Mouse (Mus musculus): ENCODE measurements around the gene Kcnj14. TPM values are rescaled to one million over a fixed set of nuclear protein-coding genes. Genes with fewer than 3 reads are reported as not detected.

Kcnj14 gene
- polyA plus RNA-seq (2012; fragmentation: generic; extraction: Trizol) = 0.05 TPM

DNA sequence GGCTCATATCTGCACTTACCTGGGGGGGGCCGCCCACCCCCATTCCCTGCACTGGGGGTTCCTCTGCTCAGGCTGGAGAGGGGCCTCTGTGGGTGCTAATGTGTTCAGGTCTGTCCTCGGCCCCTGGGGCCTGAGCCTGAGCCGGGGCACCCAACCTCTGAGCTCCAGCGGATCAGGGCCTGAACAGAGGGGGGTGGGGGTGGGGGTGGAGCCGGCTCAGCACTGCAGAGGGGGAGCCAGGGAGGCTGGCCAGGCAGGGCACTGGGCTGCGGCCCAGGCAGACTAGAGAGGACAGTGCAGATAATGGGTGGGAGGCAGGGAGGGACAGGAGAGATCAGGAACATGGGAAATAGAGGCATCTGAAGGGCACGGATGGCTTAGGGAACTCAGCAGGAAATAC lies at the start of gene Kcnj14:
TSS of gene Kcnj14 (minus strand) at position 185 of the 400 bp plus-strand sequence.
- Histone ChIP-seq H3K79me2 (ENCODE audit: control insufficient read depth, insufficient read depth) (peaks cover 4% of the 10 kb centered on the region), H3K27me3 (ENCODE audit: control insufficient read depth, insufficient read depth, insufficient read length) (no peaks in the 10 kb centered on the region), H3K36me3 (ENCODE audit: control insufficient read depth, insufficient read depth) (peaks cover 9% of the 10 kb centered on the region), H3K4me2 (ENCODE audit: low read depth) (no peak within 1 kb of the TSS), H3ac (ENCODE audit: control insufficient read depth, insufficient read length) (no peak within 1 kb of the TSS), H3K4me3 (no peak within 1 kb of the TSS)
- no peak for TF ChIP-seq MAX (IDR thresholded peaks at IDR 0.05; ENCODE audit: low read depth)
- TF ChIP-seq REST (IDR thresholded peaks at IDR 0.05; ENCODE audit: insufficient read depth, insufficient read length) = no peak
- no peak for TF ChIP-seq USF1 (IDR thresholded peaks at IDR 0.05; ENCODE audit: low read depth)
- TF ChIP-seq MYOG (IDR thresholded peaks at IDR 0.05; ENCODE audit: control insufficient read depth in 1 of 3, insufficient read depth in 1 of 3, insufficient read length in 2 of 3, low read depth in 2 of 3) = no peak
- no peak for TF ChIP-seq E2F4 (IDR thresholded peaks at IDR 0.05; ENCODE audit: insufficient read depth)
- TF ChIP-seq CEBPB (IDR thresholded peaks at IDR 0.05; ENCODE audit: insufficient read depth, poor library complexity, severe bottlenecking) = no peak
- TF ChIP-seq MYOD1 (IDR thresholded peaks at IDR 0.05; ENCODE audit: control insufficient read depth in 1 of 3, insufficient read length in 2 of 3, low read depth in 2 of 3) = no peak
- no peak for TF ChIP-seq SRF (IDR thresholded peaks at IDR 0.05; ENCODE audit: control insufficient read depth, insufficient read length, low read depth)
- TF ChIP-seq POLR2A (IDR thresholded peaks at IDR 0.05; ENCODE audit: insufficient read length, low read depth) = no peak
- TF ChIP-seq TCF3 (IDR thresholded peaks at IDR 0.05; ENCODE audit: insufficient read length, low read depth) = no peak
- no peak for TF ChIP-seq POLR2AphosphoS2 (IDR thresholded peaks at IDR 0.05; ENCODE audit: insufficient read length, low read depth)
- TF ChIP-seq TCF12 (IDR thresholded peaks at IDR 0.05; ENCODE audit: insufficient read depth, poor library complexity, severe bottlenecking) = no peak

DNA sequence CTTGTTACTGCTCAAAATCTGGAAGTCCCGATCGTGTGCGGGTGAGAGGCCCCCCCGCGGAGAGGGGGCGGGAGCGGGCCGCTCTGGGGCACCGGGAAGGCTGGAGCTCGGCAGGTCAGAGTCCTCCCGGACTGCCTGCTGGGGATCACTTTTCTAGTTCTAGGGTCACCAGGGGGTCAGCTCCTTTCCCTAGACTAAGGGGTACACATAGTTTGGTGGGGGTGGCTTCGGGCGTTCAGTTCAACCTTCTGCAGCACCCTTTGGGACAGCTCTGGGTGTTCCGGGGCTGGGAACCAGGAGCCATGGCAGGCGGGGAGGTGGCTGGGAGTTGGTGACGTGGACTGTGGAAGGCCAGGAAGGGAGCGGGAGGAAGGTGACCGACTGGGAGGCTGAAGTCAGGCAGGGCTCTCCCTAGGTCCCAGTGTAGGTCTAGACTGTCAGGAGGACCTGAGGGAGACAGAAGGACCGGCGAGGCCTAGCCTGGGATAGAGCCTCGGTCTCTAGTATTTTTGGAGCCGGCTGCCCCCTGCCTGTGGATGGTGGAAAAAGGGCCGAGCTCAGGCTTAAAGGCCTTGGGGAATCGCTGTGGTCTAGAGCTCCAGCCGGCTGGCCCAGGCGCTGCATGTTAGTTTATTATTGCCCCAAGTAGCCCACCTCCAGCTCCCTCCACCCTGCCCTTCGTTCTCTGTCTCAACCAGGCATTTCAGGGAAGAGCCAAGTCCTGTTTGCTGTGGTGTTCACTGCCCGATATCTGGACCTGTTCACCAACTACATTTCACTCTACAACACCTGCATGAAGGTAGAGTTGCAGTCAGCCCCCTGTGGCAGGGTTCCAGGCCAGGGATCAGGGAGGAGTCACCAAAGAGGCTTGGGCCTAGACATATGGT lies 48.7 kb upstream of the Kcnj14 start:
- Histone ChIP-seq H3K79me2 (ENCODE audit: control insufficient read depth, insufficient read depth) (peaks cover 29% of the 10 kb centered on the region), H3K36me3 (ENCODE audit: control insufficient read depth, insufficient read depth) (peaks cover 9% of the 10 kb centered on the region), H3ac (ENCODE audit: control insufficient read depth, insufficient read length) (peak overlapping the region; percentile 57), H3K4me2 (ENCODE audit: low read depth) (peak overlapping the region; percentile 88), H3K4me3 (peak overlapping the region; percentile 94), H3K27me3 (ENCODE audit: control insufficient read depth, insufficient read depth, insufficient read length) (peaks cover 11% of the 10 kb centered on the region)
- TF ChIP-seq CEBPB (IDR thresholded peaks at IDR 0.05; ENCODE audit: insufficient read depth, poor library complexity, severe bottlenecking) = no peak
- peak; percentile 46 for TF ChIP-seq POLR2AphosphoS2 (IDR thresholded peaks at IDR 0.05; ENCODE audit: insufficient read length, low read depth)

DNA sequence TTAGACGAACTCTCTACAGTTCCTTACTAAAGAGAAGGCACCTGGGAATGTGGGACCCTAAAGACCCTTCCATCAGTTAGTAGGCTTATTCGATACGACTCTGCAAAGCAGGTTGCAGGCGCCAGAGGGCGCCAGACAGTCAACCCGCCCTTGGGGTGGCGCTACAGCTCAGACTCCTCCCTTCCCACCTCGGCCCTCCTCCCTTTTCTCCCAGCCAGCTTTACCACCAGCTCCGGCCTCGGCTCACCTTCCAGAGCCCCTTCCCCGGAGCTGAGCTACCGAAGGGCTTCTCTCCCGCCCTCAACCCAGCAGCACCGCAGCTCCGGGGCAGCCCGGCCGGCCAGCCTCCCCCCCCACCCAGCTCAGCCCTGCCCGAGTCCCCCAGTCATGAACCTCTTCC lies 48.0 kb upstream of the Kcnj14 start, which contains the start of gene Kdelr1:
TSS of gene Kdelr1 (plus strand) at position 149 of the 400 bp plus-strand sequence.
- Histone ChIP-seq H3ac (ENCODE audit: control insufficient read depth, insufficient read length) (peak within 1 kb of the TSS; percentile 57), H3K79me2 (ENCODE audit: control insufficient read depth, insufficient read depth) (peaks cover 29% of the 10 kb centered on the region), H3K4me3 (peak within 1 kb of the TSS; percentile 94), H3K27me3 (ENCODE audit: control insufficient read depth, insufficient read depth, insufficient read length) (peaks cover 11% of the 10 kb centered on the region), H3K36me3 (ENCODE audit: control insufficient read depth, insufficient read depth) (peaks cover 6% of the 10 kb centered on the region), H3K4me2 (ENCODE audit: low read depth) (peak within 1 kb of the TSS; percentile 88)
- no peak for TF ChIP-seq MAX (IDR thresholded peaks at IDR 0.05; ENCODE audit: low read depth)
- TF ChIP-seq POLR2AphosphoS2 (IDR thresholded peaks at IDR 0.05; ENCODE audit: insufficient read length, low read depth) = peak; percentile 77
- peak; percentile 69 for TF ChIP-seq POLR2A (IDR thresholded peaks at IDR 0.05; ENCODE audit: insufficient read length, low read depth)
- no peak for TF ChIP-seq REST (IDR thresholded peaks at IDR 0.05; ENCODE audit: insufficient read depth, insufficient read length)
- TF ChIP-seq TCF12 (IDR thresholded peaks at IDR 0.05; ENCODE audit: insufficient read depth, poor library complexity, severe bottlenecking) = no peak
- TF ChIP-seq TCF3 (IDR thresholded peaks at IDR 0.05; ENCODE audit: insufficient read length, low read depth) = no peak
- no peak for TF ChIP-seq MYOG (IDR thresholded peaks at IDR 0.05; ENCODE audit: control insufficient read depth in 1 of 3, insufficient read depth in 1 of 3, insufficient read length in 2 of 3, low read depth in 2 of 3)
- TF ChIP-seq SRF (IDR thresholded peaks at IDR 0.05; ENCODE audit: control insufficient read depth, insufficient read length, low read depth) = no peak
- no peak for TF ChIP-seq USF1 (IDR thresholded peaks at IDR 0.05; ENCODE audit: low read depth)
- TF ChIP-seq E2F4 (IDR thresholded peaks at IDR 0.05; ENCODE audit: insufficient read depth) = no peak
- TF ChIP-seq MYOD1 (IDR thresholded peaks at IDR 0.05; ENCODE audit: control insufficient read depth in 1 of 3, insufficient read length in 2 of 3, low read depth in 2 of 3) = no peak
- no peak for TF ChIP-seq CEBPB (IDR thresholded peaks at IDR 0.05; ENCODE audit: insufficient read depth, poor library complexity, severe bottlenecking)

GRCm38 (mm10) chr7:45870282-45871058 lies 45.9 kb upstream of the Kcnj14 start:
- H3K4me3 ChIP-seq = no peak overlapping the region
- no peak overlapping the region for H3K4me2 ChIP-seq (ENCODE audit: low read depth)
- no peaks in the 10 kb centered on the region for H3K36me3 ChIP-seq (ENCODE audit: control insufficient read depth, insufficient read depth)
- peaks cover 11% of the 10 kb centered on the region for H3K27me3 ChIP-seq (ENCODE audit: control insufficient read depth, insufficient read depth, insufficient read length)
- TF ChIP-seq POLR2AphosphoS2 (IDR thresholded peaks at IDR 0.05; ENCODE audit: insufficient read length, low read depth) = peak; percentile 56
- TF ChIP-seq TCF12 (IDR thresholded peaks at IDR 0.05; ENCODE audit: insufficient read depth, poor library complexity, severe bottlenecking) = no peak
- H3ac ChIP-seq (ENCODE audit: control insufficient read depth, insufficient read length) = no peak overlapping the region
- H3K79me2 ChIP-seq (ENCODE audit: control insufficient read depth, insufficient read depth) = peaks cover 25% of the 10 kb centered on the region
